Mouse (Mus musculus) bone marrow macrophage, adult 2 months (primary cell): Measurements from ENCODE around the gene Dhx29. TPM values are rescaled to one million over a fixed set of nuclear protein-coding genes. Genes with fewer than 3 reads are reported as not detected.

Experiments
- H3K27ac ChIP-seq: 2 replicates; pipeline ENCODE4 v1.5.1; 2012; ENCODE audit warnings: low read depth, low read length; ENCODE audit not compliant: insufficient read depth
- H3K4me1 ChIP-seq: 2 replicates; pipeline ENCODE4 v1.6.1; 2012; ENCODE audit warnings: low read length; ENCODE audit not compliant: control insufficient read depth, insufficient read depth
- H3K4me3 ChIP-seq: 2 replicates; pipeline ENCODE4 v1.5.1; 2012; ENCODE audit warnings: mild to moderate bottlenecking, low read length, moderate library complexity; ENCODE audit not compliant: insufficient read depth
- CTCF ChIP-seq: IDR thresholded peaks from 2 replicates; pipeline ENCODE4 v1.5.1; 2012; ENCODE audit warnings: low read depth, mild to moderate bottlenecking, low read length, moderate library complexity
- POLR2A ChIP-seq: IDR thresholded peaks from 2 replicates; pipeline ENCODE4 v1.6.1; 2012; ENCODE audit warnings: mild to moderate bottlenecking, low read depth, low read length, borderline replicate concordance
- polyA plus RNA-seq: library from polyadenylated mRNA; stranded (reverse); fragments of >200 nt; gene quantifications from 2 replicates; pipeline ENCODE4 v1.2.4, GENCODE M21; 2012; ENCODE audit not compliant: missing spikeins, insufficient read depth, insufficient read length

The Dhx29 gene
- polyA plus RNA-seq, 1 experiment, result 6.8 TPM

GRCm38 (mm10) chr13:112985605-112986450 is 58.6 kb downstream of the Dhx29 start:
- Histone ChIP-seq H3K4me3 (no peak overlapping the region), H3K4me1 (peaks cover 5% of the 10 kb centered on the region), H3K27ac (no peak overlapping the region)
- TF ChIP-seq POLR2A (no peak), CTCF (no peak)

GRCm38 (mm10) chr13:112986451-112986950 is 59.2 kb downstream of the Dhx29 start:
- TF ChIP-seq CTCF, result no peak
- TF ChIP-seq POLR2A, result no peak
- Histone ChIP-seq H3K27ac (no peak overlapping the region), H3K4me3 (no peak overlapping the region), H3K4me1 (peaks cover 7% of the 10 kb centered on the region)

- TF ChIP-seq CTCF, result no peak
- no peak for TF ChIP-seq POLR2A
- H3K4me1 ChIP-seq, result peaks cover 7% of the 10 kb centered on the region
- peak within 1 kb of the TSS; percentile 62 for H3K4me3 ChIP-seq
- H3K27ac ChIP-seq, result no peak within 1 kb of the TSS
Observed at GRCm38 (mm10) chr13:112987532-112987943, 60.3 kb downstream of the Dhx29 start, which contains the start of gene Ccno. TSS of gene Ccno (plus strand) at chr13:112987802.

GRCm38 (mm10) chr13:112987991-112988390 is 60.7 kb downstream of the Dhx29 start:
- Histone ChIP-seq H3K4me3 (peak overlapping the region; percentile 62), H3K27ac (no peak overlapping the region), H3K4me1 (peaks cover 7% of the 10 kb centered on the region)
- TF ChIP-seq POLR2A, result no peak
- no peak for TF ChIP-seq CTCF

- TF ChIP-seq POLR2A, result no peak
- no peak for TF ChIP-seq CTCF
- no peak overlapping the region for H3K27ac ChIP-seq
- H3K4me3 ChIP-seq, result peak overlapping the region; percentile 23
- peaks cover 7% of the 10 kb centered on the region for H3K4me1 ChIP-seq
Observed at GRCm38 (mm10) chr13:112988866-112989265, 61.6 kb downstream of the Dhx29 start.

GRCm38 (mm10) chr13:112989541-112989940 is 62.3 kb downstream of the Dhx29 start:
- H3K4me1 ChIP-seq, result peaks cover 9% of the 10 kb centered on the region
- peak overlapping the region; percentile 12; the same call in 1 of the 2 replicates for H3K4me3 ChIP-seq
- TF ChIP-seq POLR2A (no peak), CTCF (no peak)
- H3K27ac ChIP-seq, result no peak overlapping the region

- no peak overlapping the region for H3K4me3 ChIP-seq
- TF ChIP-seq CTCF, result no peak
- TF ChIP-seq POLR2A, result no peak
- H3K4me1 ChIP-seq, result peaks cover 9% of the 10 kb centered on the region
- no peak overlapping the region for H3K27ac ChIP-seq
Observed at GRCm38 (mm10) chr13:112990346-112990745, 63.1 kb downstream of the Dhx29 start.

GRCm38 (mm10) chr13:112993531-112994152 is 66.4 kb downstream of the Dhx29 start, which contains the start of gene Mcidas:
TSS of gene Mcidas (plus strand) at chr13:112993845.
- H3K4me1 ChIP-seq, result peaks cover 9% of the 10 kb centered on the region
- peak within 1 kb of the TSS; percentile 41 for H3K4me3 ChIP-seq
- TF ChIP-seq CTCF, result no peak
- no peak for TF ChIP-seq POLR2A

GRCm38 (mm10) chr13:112994191-112994590 is 66.9 kb downstream of the Dhx29 start:
- Histone ChIP-seq H3K4me1 (peaks cover 9% of the 10 kb centered on the region), H3K27ac (no peak overlapping the region), H3K4me3 (peak overlapping the region; percentile 41)
- no peak for TF ChIP-seq POLR2A
- TF ChIP-seq CTCF, result peak; percentile 33; the same call in 1 of the 2 replicates

More at GRCm38 (mm10) chr13:112993531-112994152, 66.4 kb downstream of the Dhx29 start, which contains the start of gene Mcidas:
- no peak within 1 kb of the TSS for H3K27ac ChIP-seq

GRCm38 (mm10) chr13:112996407-112996806 is 69.2 kb downstream of the Dhx29 start:
- H3K4me1 ChIP-seq, result peaks cover 2% of the 10 kb centered on the region; the same call in 1 of the 2 replicates
- no peak overlapping the region for H3K27ac ChIP-seq
- no peak for TF ChIP-seq CTCF
- TF ChIP-seq POLR2A, result no peak
- no peak overlapping the region for H3K4me3 ChIP-seq
